Mouse (Mus musculus): Measurements from ENCODE around the gene Mum1.
A peak's percentile ranks its signal among the peaks of the same experiment; 100 is the strongest.

The Mum1 gene

GRCm38 (mm10) chr10:80187739-80188138, 38.5 kb upstream of the Mum1 start:
- peaks cover 57% of the 10 kb centered on the region for H3K4me1 ChIP-seq (replicated peaks; ENCODE audit: low read depth, low read length)
- H3K9me3 ChIP-seq (ENCODE audit: low read length) = no peaks in the 10 kb centered on the region
- peaks cover 84% of the 10 kb centered on the region for H3K27me3 ChIP-seq (ENCODE audit: insufficient read depth, low read length)
- no peak overlapping the region for H3K4me3 ChIP-seq (replicated peaks; ENCODE audit: low read length)
- TF ChIP-seq CTCF (conservative IDR thresholded peaks at IDR 0.05; ENCODE audit: low read length) (no peak), NANOG (IDR thresholded peaks at IDR 0.05; ENCODE audit: borderline replicate concordance, low read length) (no peak), POU5F1 (IDR thresholded peaks at IDR 0.05; ENCODE audit: borderline replicate concordance, low read length) (no peak)
- H3K36me3 ChIP-seq (ENCODE audit: insufficient read depth, low read length) = 0 out of 2 replicates have a peak, but pooled peaks cover 7% of the 10 kb centered on the region

GRCm38 (mm10) chr10:80188453-80189024, 37.7 kb upstream of the Mum1 start:
- H3K9me3 ChIP-seq (ENCODE audit: low read length) = no peaks in the 10 kb centered on the region
- peaks cover 65% of the 10 kb centered on the region for H3K4me1 ChIP-seq (replicated peaks; ENCODE audit: low read depth, low read length)
- peaks cover 81% of the 10 kb centered on the region for H3K27me3 ChIP-seq (ENCODE audit: insufficient read depth, low read length)
- 0 out of 2 replicates have a peak, but pooled peaks cover 7% of the 10 kb centered on the region for H3K36me3 ChIP-seq (ENCODE audit: insufficient read depth, low read length)
- no peak for TF ChIP-seq NANOG (IDR thresholded peaks at IDR 0.05; ENCODE audit: borderline replicate concordance, low read length)
- TF ChIP-seq CTCF (conservative IDR thresholded peaks at IDR 0.05; ENCODE audit: low read length) = no peak
- no peak for TF ChIP-seq POU5F1 (IDR thresholded peaks at IDR 0.05; ENCODE audit: borderline replicate concordance, low read length)
- H3K4me3 ChIP-seq (replicated peaks; ENCODE audit: low read length) = no peak overlapping the region

GRCm38 (mm10) chr10:80189999-80190398, 36.2 kb upstream of the Mum1 start:
- no peak for TF ChIP-seq POU5F1 (IDR thresholded peaks at IDR 0.05; ENCODE audit: borderline replicate concordance, low read length)
- no peak for TF ChIP-seq CTCF (conservative IDR thresholded peaks at IDR 0.05; ENCODE audit: low read length)
- no peak for TF ChIP-seq NANOG (IDR thresholded peaks at IDR 0.05; ENCODE audit: borderline replicate concordance, low read length)
- Histone ChIP-seq H3K4me3 (replicated peaks; ENCODE audit: low read length) (peak overlapping the region; percentile 76), H3K36me3 (ENCODE audit: insufficient read depth, low read length) (0 out of 2 replicates have a peak, but pooled peaks cover 7% of the 10 kb centered on the region), H3K4me1 (replicated peaks; ENCODE audit: low read depth, low read length) (peaks cover 72% of the 10 kb centered on the region), H3K27me3 (ENCODE audit: insufficient read depth, low read length) (peaks cover 69% of the 10 kb centered on the region), H3K9me3 (ENCODE audit: low read length) (no peaks in the 10 kb centered on the region)

GRCm38 (mm10) chr10:80190491-80191051, 35.7 kb upstream of the Mum1 start:
- 0 out of 2 replicates have a peak, but pooled peaks cover 7% of the 10 kb centered on the region for H3K36me3 ChIP-seq (ENCODE audit: insufficient read depth, low read length)
- peaks cover 66% of the 10 kb centered on the region for H3K4me1 ChIP-seq (replicated peaks; ENCODE audit: low read depth, low read length)
- H3K4me3 ChIP-seq (replicated peaks; ENCODE audit: low read length) = peak overlapping the region; percentile 76
- peaks cover 68% of the 10 kb centered on the region for H3K27me3 ChIP-seq (ENCODE audit: insufficient read depth, low read length)
- H3K9me3 ChIP-seq (ENCODE audit: low read length) = no peaks in the 10 kb centered on the region
- TF ChIP-seq NANOG (IDR thresholded peaks at IDR 0.05; ENCODE audit: borderline replicate concordance, low read length) (no peak), CTCF (conservative IDR thresholded peaks at IDR 0.05; ENCODE audit: low read length) (no peak), POU5F1 (IDR thresholded peaks at IDR 0.05; ENCODE audit: borderline replicate concordance, low read length) (no peak)

GRCm38 (mm10) chr10:80193976-80194375, 32.3 kb upstream of the Mum1 start:
- H3K27me3 ChIP-seq (ENCODE audit: insufficient read depth, low read length) = peaks cover 46% of the 10 kb centered on the region
- TF ChIP-seq POU5F1 (IDR thresholded peaks at IDR 0.05; ENCODE audit: borderline replicate concordance, low read length) (no peak), NANOG (IDR thresholded peaks at IDR 0.05; ENCODE audit: borderline replicate concordance, low read length) (no peak), CTCF (conservative IDR thresholded peaks at IDR 0.05; ENCODE audit: low read length) (no peak)

GRCm38 (mm10) chr10:80194441-80194840, 31.8 kb upstream of the Mum1 start:
- Histone ChIP-seq H3K27me3 (ENCODE audit: insufficient read depth, low read length) (peaks cover 41% of the 10 kb centered on the region), H3K9me3 (ENCODE audit: low read length) (no peaks in the 10 kb centered on the region), H3K36me3 (ENCODE audit: insufficient read depth, low read length) (no peaks in the 10 kb centered on the region)

More at GRCm38 (mm10) chr10:80193976-80194375, 32.3 kb upstream of the Mum1 start:
- Histone ChIP-seq H3K4me1 (replicated peaks; ENCODE audit: low read depth, low read length) (peaks cover 50% of the 10 kb centered on the region), H3K9me3 (ENCODE audit: low read length) (no peaks in the 10 kb centered on the region), H3K36me3 (ENCODE audit: insufficient read depth, low read length) (0 out of 2 replicates have a peak, but pooled peaks cover 2% of the 10 kb centered on the region), H3K4me3 (replicated peaks; ENCODE audit: low read length) (no peak overlapping the region)

GRCm38 (mm10) chr10:80196167-80196566, 30.1 kb upstream of the Mum1 start:
- Histone ChIP-seq H3K4me3 (replicated peaks; ENCODE audit: low read length) (no peak overlapping the region), H3K9me3 (ENCODE audit: low read length) (no peaks in the 10 kb centered on the region), H3K27me3 (ENCODE audit: insufficient read depth, low read length) (peaks cover 24% of the 10 kb centered on the region), H3K36me3 (ENCODE audit: insufficient read depth, low read length) (no peaks in the 10 kb centered on the region), H3K4me1 (replicated peaks; ENCODE audit: low read depth, low read length) (peaks cover 57% of the 10 kb centered on the region)
- no peak for TF ChIP-seq POU5F1 (IDR thresholded peaks at IDR 0.05; ENCODE audit: borderline replicate concordance, low read length)
- TF ChIP-seq NANOG (IDR thresholded peaks at IDR 0.05; ENCODE audit: borderline replicate concordance, low read length) = no peak
- no peak for TF ChIP-seq CTCF (conservative IDR thresholded peaks at IDR 0.05; ENCODE audit: low read length)

More at GRCm38 (mm10) chr10:80194441-80194840, 31.8 kb upstream of the Mum1 start:
- TF ChIP-seq CTCF (conservative IDR thresholded peaks at IDR 0.05; ENCODE audit: low read length) = no peak
- no peak for TF ChIP-seq POU5F1 (IDR thresholded peaks at IDR 0.05; ENCODE audit: borderline replicate concordance, low read length)
- no peak for TF ChIP-seq NANOG (IDR thresholded peaks at IDR 0.05; ENCODE audit: borderline replicate concordance, low read length)
- Histone ChIP-seq H3K4me3 (replicated peaks; ENCODE audit: low read length) (0 out of 2 replicates have a peak overlapping the region, but pooled peaks have one; percentile 10), H3K4me1 (replicated peaks; ENCODE audit: low read depth, low read length) (peaks cover 54% of the 10 kb centered on the region)

- TF ChIP-seq NANOG (IDR thresholded peaks at IDR 0.05; ENCODE audit: borderline replicate concordance, low read length) (no peak), POU5F1 (IDR thresholded peaks at IDR 0.05; ENCODE audit: borderline replicate concordance, low read length) (no peak), CTCF (conservative IDR thresholded peaks at IDR 0.05; ENCODE audit: low read length) (no peak)
- Histone ChIP-seq H3K9me3 (ENCODE audit: low read length) (no peaks in the 10 kb centered on the region), H3K27me3 (ENCODE audit: insufficient read depth, low read length) (peaks cover 17% of the 10 kb centered on the region), H3K36me3 (ENCODE audit: insufficient read depth, low read length) (no peaks in the 10 kb centered on the region), H3K4me1 (replicated peaks; ENCODE audit: low read depth, low read length) (peaks cover 55% of the 10 kb centered on the region), H3K4me3 (replicated peaks; ENCODE audit: low read length) (0 out of 2 replicates have a peak overlapping the region, but pooled peaks have one; percentile 7)
These were observed 29.3 kb upstream of the Mum1 start for GRCm38 (mm10) chr10:80196778-80197581.
